Mouse (Mus musculus) midbrain, embryonic 11.5 days (tissue): ENCODE results near the gene Olfr313. TPM values are rescaled to one million over a fixed set of nuclear protein-coding genes. Genes with fewer than 3 reads are reported as not detected.
"Not testable (repeated sequence)": the region's sequence is repeated elsewhere in the genome, so short reads cannot be mapped to it uniquely, and the experiment has no call there.

Experiments
- ATAC-seq: fragments of 200-750 bp; cut with Nextera tagmentation; 2 replicates; pipeline ENCODE4 v1.8.0; 2017; ENCODE audit warnings: moderate TSS enrichment, moderate library complexity; ENCODE audit not compliant: low FRiP score
- DNase-seq: peaks from one replicate; pipeline ENCODE4 v3.0.0; 2015; ENCODE audit warnings: low spot score; ENCODE audit errors: missing footprints
- H3K27ac ChIP-seq: fragments of 300-500 bp; sonication (generic); 2 replicates; pipeline ENCODE4 v1.5.1; 2014; ENCODE audit warnings: low read depth, low read length
- H3K27me3 ChIP-seq: fragments of 300-500 bp; sonication (generic); 2 replicates; pipeline ENCODE4 v1.6.1; 2014; ENCODE audit warnings: mild to moderate bottlenecking, low read length, moderate library complexity, mixed read lengths; ENCODE audit not compliant: control insufficient read depth, insufficient read depth
- H3K36me3 ChIP-seq: fragments of 300-500 bp; sonication (generic); 2 replicates; pipeline ENCODE4 v1.6.1; 2014; ENCODE audit warnings: mild to moderate bottlenecking, low read length, moderate library complexity, mixed read lengths; ENCODE audit not compliant: control insufficient read depth, insufficient read depth
- H3K4me1 ChIP-seq: fragments of 300-500 bp; sonication (generic); 2 replicates; pipeline ENCODE4 v1.6.1; 2014; ENCODE audit warnings: low read length; ENCODE audit not compliant: control insufficient read depth, insufficient read depth
- H3K4me2 ChIP-seq: fragments of 300-500 bp; sonication (generic); 2 replicates; pipeline ENCODE4 v1.6.1; 2014; ENCODE audit warnings: mild to moderate bottlenecking, moderate library complexity
- H3K4me3 ChIP-seq: fragments of 300-500 bp; sonication (generic); 2 replicates; pipeline ENCODE4 v1.5.1; 2014; ENCODE audit warnings: low read depth, low read length
- H3K9ac ChIP-seq: fragments of 300-500 bp; sonication (generic); 2 replicates; pipeline ENCODE4 v1.6.1; 2014; ENCODE audit warnings: low read length
- H3K9me3 ChIP-seq: fragments of 300-500 bp; sonication (generic); 2 replicates; pipeline ENCODE4 v1.6.1; 2016; ENCODE audit warnings: low read length; ENCODE audit not compliant: control insufficient read depth
- WGBS: fragments of 180-500 bp; shearing (Covaris S2); extraction: QIAGEN DNeasy Blood & Tissue Kit; methylation state at CpG from one replicate; pipeline ENCODE4 v1.1.7; 2014; 5-methylcytosine and 5-hydroxymethylcytosine counted together
- polyA plus RNA-seq: library from polyadenylated mRNA; unstranded; fragments of >200 nt; fragmentation: Nextera tagmentation; extraction: Ambion mirVana; gene quantifications from 2 replicates; pipeline ENCODE4 v1.2.1, GENCODE M21; 2014

Olfr313 gene
- polyA plus RNA-seq, 1 experiment from 2014 or later, result not detected

- no peak for ATAC-seq
- no peak overlapping the region for H3K4me3 ChIP-seq
- no peak for DNase-seq
- H3K9ac ChIP-seq, result no peak overlapping the region
- H3K27me3 ChIP-seq, result no peaks in the 10 kb centered on the region
- no peak overlapping the region for H3K4me2 ChIP-seq
- no peaks in the 10 kb centered on the region for H3K36me3 ChIP-seq
- H3K9me3 ChIP-seq, result no peaks in the 10 kb centered on the region
- WGBS, result 88% methylated on average over 3 of the region's 3 CpGs
- no peaks in the 10 kb centered on the region for H3K4me1 ChIP-seq
- no peak overlapping the region for H3K27ac ChIP-seq
Measured at GRCm38 (mm10) chr11:58829764-58830163, 15.0 kb downstream of the Olfr313 start.

- DNase-seq, H3K27ac ChIP-seq, H3K4me3 ChIP-seq, H3K9ac ChIP-seq, H3K4me1 ChIP-seq, H3K27me3 ChIP-seq, H3K4me2 ChIP-seq, H3K36me3 ChIP-seq, H3K9me3 ChIP-seq, ATAC-seq: not testable (repeated sequence)
- WGBS, result 61% methylated on average over 3 of the region's 3 CpGs
Measured at GRCm38 (mm10) chr11:58832541-58832940, 17.7 kb downstream of the Olfr313 start.

- not testable (repeated sequence) for ATAC-seq, H3K9me3 ChIP-seq, DNase-seq, H3K9ac ChIP-seq, H3K27me3 ChIP-seq, H3K4me2 ChIP-seq, H3K27ac ChIP-seq, H3K4me3 ChIP-seq, H3K36me3 ChIP-seq, H3K4me1 ChIP-seq
Measured at GRCm38 (mm10) chr11:58838951-58839350, 24.2 kb downstream of the Olfr313 start, which contains the start of gene Olfr311. Gene Olfr311, plus strand, starts transcription at chr11:58839251.

GRCm38 (mm10) chr11:58846919-58847461 lies 32.2 kb downstream of the Olfr313 start, which contains the start of gene Gm12258:
Gene Gm12258, plus strand, starts transcription at chr11:58847158.
- Histone ChIP-seq H3K4me2 (peak within 1 kb of the TSS; percentile 85), H3K27me3 (no peaks in the 10 kb centered on the region), H3K4me1 (peaks cover 6% of the 10 kb centered on the region), H3K36me3 (0 out of 2 replicates have a peak, but pooled peaks cover 8% of the 10 kb centered on the region), H3K4me3 (peak within 1 kb of the TSS; percentile 49), H3K27ac (no peak within 1 kb of the TSS), H3K9ac (peak within 1 kb of the TSS; percentile 69), H3K9me3 (no peaks in the 10 kb centered on the region)
- ATAC-seq (peak; percentile 100), DNase-seq (peak; percentile 99)
- under 1% methylated on average over 24 of the region's 24 CpGs for WGBS

- H3K4me2 ChIP-seq, result peak overlapping the region; percentile 85
- peaks cover 6% of the 10 kb centered on the region for H3K4me1 ChIP-seq
Measured at GRCm38 (mm10) chr11:58847636-58848035, 32.8 kb downstream of the Olfr313 start.

GRCm38 (mm10) chr11:58849731-58850130 lies 34.9 kb downstream of the Olfr313 start:
- Histone ChIP-seq H3K9ac (no peak overlapping the region), H3K9me3 (no peaks in the 10 kb centered on the region), H3K27ac (no peak overlapping the region), H3K27me3 (no peaks in the 10 kb centered on the region), H3K4me1 (peaks cover 6% of the 10 kb centered on the region), H3K4me3 (no peak overlapping the region), H3K4me2 (no peak overlapping the region), H3K36me3 (peaks cover 8% of the 10 kb centered on the region; the same call in 1 of the 2 replicates)
- WGBS, result 77% methylated on average over 2 of the region's 2 CpGs
- no peak for DNase-seq
- no peak for ATAC-seq

More at GRCm38 (mm10) chr11:58847636-58848035, 32.8 kb downstream of the Olfr313 start:
- 51% methylated on average over 9 of the region's 9 CpGs for WGBS
- DNase-seq (no peak), ATAC-seq (peak; percentile 12; the same call in 1 of the 2 replicates)
- Histone ChIP-seq H3K9ac (peak overlapping the region; percentile 69), H3K4me3 (peak overlapping the region; percentile 49), H3K27ac (no peak overlapping the region), H3K36me3 (0 out of 2 replicates have a peak, but pooled peaks cover 8% of the 10 kb centered on the region), H3K9me3 (no peaks in the 10 kb centered on the region), H3K27me3 (no peaks in the 10 kb centered on the region)

GRCm38 (mm10) chr11:58860744-58861143 lies 45.9 kb downstream of the Olfr313 start:
- H3K4me2 ChIP-seq, result no peak overlapping the region
- H3K27ac ChIP-seq, result no peak overlapping the region
- ATAC-seq (no peak), DNase-seq (no peak)
- WGBS, result 93% methylated on average over 8 of the region's 8 CpGs
- H3K27me3 ChIP-seq, result no peaks in the 10 kb centered on the region
- H3K36me3 ChIP-seq, result peaks cover 29% of the 10 kb centered on the region
- H3K4me3 ChIP-seq, result no peak overlapping the region
- H3K9ac ChIP-seq, result no peak overlapping the region
- H3K4me1 ChIP-seq, result no peaks in the 10 kb centered on the region
- H3K9me3 ChIP-seq, result peaks cover 10% of the 10 kb centered on the region; the same call in 1 of the 2 replicates

GRCm38 (mm10) chr11:58867039-58867953 lies 52.5 kb downstream of the Olfr313 start, which contains the start of gene 2810021J22Rik:
Gene 2810021J22Rik, plus strand, starts transcription at chr11:58867216.
- WGBS, result 5% methylated on average over 37 of the region's 37 CpGs
- peak within 1 kb of the TSS; percentile 84 for H3K4me2 ChIP-seq
- peak within 1 kb of the TSS; percentile 61 for H3K27ac ChIP-seq
- H3K27me3 ChIP-seq, result no peaks in the 10 kb centered on the region
- H3K36me3 ChIP-seq, result no peaks in the 10 kb centered on the region
- H3K9ac ChIP-seq, result peak within 1 kb of the TSS; percentile 90
- ATAC-seq (peak; percentile 88), DNase-seq (peak; percentile 98)
- H3K4me3 ChIP-seq, result peak within 1 kb of the TSS; percentile 79
- peaks cover 8% of the 10 kb centered on the region for H3K4me1 ChIP-seq
- H3K9me3 ChIP-seq, result no peaks in the 10 kb centered on the region

- Histone ChIP-seq H3K36me3 (no peaks in the 10 kb centered on the region), H3K4me2 (peak overlapping the region; percentile 84), H3K9ac (peak overlapping the region; percentile 90; the same call in 1 of the 2 replicates), H3K27me3 (no peaks in the 10 kb centered on the region), H3K4me1 (peaks cover 8% of the 10 kb centered on the region), H3K4me3 (peak overlapping the region; percentile 79), H3K9me3 (no peaks in the 10 kb centered on the region), H3K27ac (no peak overlapping the region)
- ATAC-seq (no peak), DNase-seq (no peak)
- WGBS, result 89% methylated on average over 6 of the region's 6 CpGs
Measured at GRCm38 (mm10) chr11:58867954-58868330, 53.1 kb downstream of the Olfr313 start.
